In the genomic region with DNA sequence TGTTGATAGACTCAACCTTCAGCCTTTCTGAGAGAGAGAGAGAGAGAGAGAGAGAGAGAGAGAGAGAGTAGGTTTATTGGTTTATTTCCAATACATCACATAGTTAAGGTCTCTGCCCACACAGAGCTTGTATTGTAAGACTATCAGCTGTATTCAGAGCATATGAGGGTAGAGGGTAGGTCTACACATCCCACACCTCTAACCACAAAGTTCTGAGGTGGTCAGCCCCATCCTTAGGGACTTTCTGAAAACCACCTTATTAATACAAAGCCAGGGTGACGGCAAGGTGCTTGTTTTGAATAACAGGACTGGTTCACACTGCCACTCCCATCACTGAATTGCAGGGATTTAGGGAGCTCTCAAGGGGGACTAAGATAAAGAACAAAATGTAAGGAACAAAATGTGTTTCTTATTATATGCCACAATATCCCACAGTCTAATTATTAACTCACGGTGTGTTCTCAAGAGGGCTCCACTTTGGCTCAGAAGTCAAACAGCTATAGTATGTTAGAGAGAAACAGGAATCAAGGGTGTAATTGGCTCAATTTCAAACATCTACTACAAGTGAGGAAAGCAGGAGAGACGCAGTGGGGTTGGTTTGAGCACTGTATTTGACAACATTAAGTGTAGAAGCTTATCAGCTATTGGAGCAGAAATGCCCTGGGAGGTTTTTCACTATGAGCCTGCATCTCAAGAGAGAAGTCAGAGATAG, we compare ENCODE assay signal across 27 mouse cellular contexts.
DNase-seq lines count a peak whose midpoint lies in the region; ATAC-seq and TF ChIP-seq lines count a peak whose summit lies in the region.
"Had no signal": no experiment of that assay in that cellular context is flagged by ENCODE, and none has a peak within 500 bp of the region (broad histone marks: within the 10 kb centered on the region; RNA-seq: fewer than 3 reads in every experiment).

No protein-coding gene starts in this region.

- no peak overlapping the region for H3K4me3 ChIP-seq in lung, embryonic 14.5 days (ENCODE audit: low read depth, low read length)
- no peak overlapping the region for H3K4me3 ChIP-seq in lung, embryonic 16.5 days (ENCODE audit: low read length)
- no peak overlapping the region for H3K4me3 ChIP-seq in hindbrain, embryonic 11.5 days (ENCODE audit: low read depth, low read length)
- no peak overlapping the region for H3K4me3 ChIP-seq in midbrain, embryonic 14.5 days (replicated peaks; ENCODE audit: low read depth, low read length)
- H3K4me3 ChIP-seq in forebrain, postnatal 0 days (ENCODE audit: low read depth, low read length) = no peak overlapping the region
- H3K4me3 ChIP-seq: embryonic facial prominence, embryonic 12.5 days; embryonic facial prominence, embryonic 15.5 days; heart, embryonic 12.5 days; heart, embryonic 15.5 days; hindbrain, embryonic 10.5 days had no signal

- no peaks in the 10 kb centered on the region for H3K27me3 ChIP-seq in lung, embryonic 14.5 days (ENCODE audit: insufficient read depth, low read length)
- H3K27me3 ChIP-seq in lung, embryonic 16.5 days (ENCODE audit: control insufficient read depth, insufficient read depth, low read depth, low read length) = no peaks in the 10 kb centered on the region
- no peaks in the 10 kb centered on the region for H3K27me3 ChIP-seq in hindbrain, embryonic 11.5 days (ENCODE audit: control insufficient read depth, insufficient read depth, low read length)
- no peaks in the 10 kb centered on the region for H3K27me3 ChIP-seq in midbrain, embryonic 14.5 days (ENCODE audit: control insufficient read depth, insufficient read depth, low read length)
- H3K27me3 ChIP-seq in forebrain, postnatal 0 days (ENCODE audit: insufficient read depth, low read length) = no peaks in the 10 kb centered on the region
- H3K27me3 ChIP-seq: embryonic facial prominence, embryonic 12.5 days; embryonic facial prominence, embryonic 15.5 days; heart, embryonic 12.5 days; heart, embryonic 15.5 days had no signal

- TF ChIP-seq CTCF in lung, embryonic 14.5 days (IDR thresholded peaks at IDR 0.05; ENCODE audit: low read depth) = no peak
- no peak for TF ChIP-seq CTCF in forebrain, postnatal 0 days (IDR thresholded peaks at IDR 0.05; ENCODE audit: low read depth)

- WGBS in lung, embryonic 14.5 days = 54% methylated on average over 3 of the region's 3 CpGs
- 51% methylated on average over 3 of the region's 3 CpGs for WGBS in lung, embryonic 16.5 days
- WGBS in hindbrain, embryonic 11.5 days = 84% methylated on average over 3 of the region's 3 CpGs
- WGBS in midbrain, embryonic 14.5 days = 88% methylated on average over 3 of the region's 3 CpGs
- WGBS in forebrain, postnatal 0 days = 73% methylated on average over 3 of the region's 3 CpGs

- no peak overlapping the region for H3K9ac ChIP-seq in lung, embryonic 14.5 days
- no peak overlapping the region for H3K9ac ChIP-seq in lung, embryonic 16.5 days (ENCODE audit: low read length)
- no peak overlapping the region for H3K9ac ChIP-seq in hindbrain, embryonic 11.5 days (ENCODE audit: low read depth, low read length)
- H3K9ac ChIP-seq in midbrain, embryonic 14.5 days (replicated peaks; ENCODE audit: low read length) = no peak overlapping the region
- H3K9ac ChIP-seq in forebrain, postnatal 0 days = no peak overlapping the region
- H3K9ac ChIP-seq: embryonic facial prominence, embryonic 12.5 days; embryonic facial prominence, embryonic 15.5 days; heart, embryonic 12.5 days; heart, embryonic 15.5 days; hindbrain, embryonic 14.5 days had no signal

- DNase-seq in lung, embryonic 14.5 days = peak; percentile 67
- DNase-seq in lung, postnatal 4 days = no peak
- peak; percentile 9 for DNase-seq in lung, postnatal 14 days
- no peak for DNase-seq in hindbrain, embryonic 11.5 days (ENCODE audit: low spot score)
- no peak for DNase-seq in midbrain, embryonic 14.5 days
- no peak for DNase-seq in forebrain, postnatal 0 days
- DNase-seq: adrenal gland, adult 2 months; adrenal gland, postnatal 14 days; B cell, adult 2 months; cerebellum, adult 11 months; cerebellum, adult 8-10 months; cerebellum, postnatal 10 days; cerebellum, postnatal 36 days; embryo, embryonic 11 days; gastrocnemius, postnatal 25 days; heart, adult 18-20 months; heart, postnatal 10 days; heart, postnatal 36 days had no signal

- H3K9me3 ChIP-seq in lung, embryonic 14.5 days (ENCODE audit: low read depth, low read length) = no peaks in the 10 kb centered on the region
- H3K9me3 ChIP-seq in lung, embryonic 16.5 days (ENCODE audit: control insufficient read depth, low read length) = no peaks in the 10 kb centered on the region
- no peaks in the 10 kb centered on the region for H3K9me3 ChIP-seq in hindbrain, embryonic 11.5 days (ENCODE audit: control insufficient read depth, low read length)
- no peaks in the 10 kb centered on the region for H3K9me3 ChIP-seq in midbrain, embryonic 14.5 days (ENCODE audit: control insufficient read depth, low read length)
- no peaks in the 10 kb centered on the region for H3K9me3 ChIP-seq in forebrain, postnatal 0 days (ENCODE audit: low read length)
- H3K9me3 ChIP-seq: embryonic facial prominence, embryonic 12.5 days; embryonic facial prominence, embryonic 15.5 days; heart, embryonic 12.5 days; heart, embryonic 15.5 days; hindbrain, embryonic 10.5 days had no signal

- H3K36me3 ChIP-seq in lung, embryonic 14.5 days (ENCODE audit: insufficient read depth) = no peaks in the 10 kb centered on the region
- H3K36me3 ChIP-seq in lung, embryonic 16.5 days (ENCODE audit: control insufficient read depth, insufficient read depth, low read length) = no peaks in the 10 kb centered on the region
- no peaks in the 10 kb centered on the region for H3K36me3 ChIP-seq in hindbrain, embryonic 11.5 days (ENCODE audit: control insufficient read depth, insufficient read depth, low read length)
- no peaks in the 10 kb centered on the region for H3K36me3 ChIP-seq in midbrain, embryonic 14.5 days (ENCODE audit: control insufficient read depth, insufficient read depth, low read length)
- no peaks in the 10 kb centered on the region for H3K36me3 ChIP-seq in forebrain, postnatal 0 days (ENCODE audit: insufficient read depth)
- H3K36me3 ChIP-seq: embryonic facial prominence, embryonic 12.5 days; embryonic facial prominence, embryonic 15.5 days; heart, embryonic 12.5 days; heart, embryonic 15.5 days; hindbrain, embryonic 10.5 days had no signal

- no peaks in the 10 kb centered on the region for H3K4me1 ChIP-seq in lung, embryonic 14.5 days (ENCODE audit: insufficient read depth)
- peaks cover 9% of the 10 kb centered on the region; the same call in 1 of the 2 replicates for H3K4me1 ChIP-seq in lung, embryonic 16.5 days (replicated peaks; ENCODE audit: control insufficient read depth, insufficient read depth, low read length)
- H3K4me1 ChIP-seq in hindbrain, embryonic 11.5 days (replicated peaks; ENCODE audit: control insufficient read depth, insufficient read depth, low read length) = no peaks in the 10 kb centered on the region
- no peaks in the 10 kb centered on the region for H3K4me1 ChIP-seq in midbrain, embryonic 14.5 days (ENCODE audit: control insufficient read depth, insufficient read depth, low read length)
- no peaks in the 10 kb centered on the region for H3K4me1 ChIP-seq in forebrain, postnatal 0 days (ENCODE audit: insufficient read depth)
- H3K4me1 ChIP-seq: embryonic facial prominence, embryonic 15.5 days; heart, embryonic 12.5 days; hindbrain, embryonic 10.5 days had no signal

- no peak overlapping the region for H3K4me2 ChIP-seq in lung, embryonic 14.5 days
- no peak overlapping the region for H3K4me2 ChIP-seq in lung, embryonic 16.5 days (ENCODE audit: low read depth, low read length)
- no peak overlapping the region for H3K4me2 ChIP-seq in hindbrain, embryonic 11.5 days (replicated peaks; ENCODE audit: low read depth, low read length)
- no peak overlapping the region for H3K4me2 ChIP-seq in midbrain, embryonic 14.5 days (ENCODE audit: low read length)
- no peak overlapping the region for H3K4me2 ChIP-seq in forebrain, postnatal 0 days (ENCODE audit: low read depth)
- H3K4me2 ChIP-seq: embryonic facial prominence, embryonic 12.5 days; embryonic facial prominence, embryonic 15.5 days; heart, embryonic 12.5 days; heart, embryonic 15.5 days; hindbrain, embryonic 14.5 days had no signal

- no peak overlapping the region for H3K27ac ChIP-seq in lung, embryonic 14.5 days (ENCODE audit: low read depth)
- peak overlapping the region; percentile 5 for H3K27ac ChIP-seq in lung, embryonic 16.5 days (ENCODE audit: low read length)
- H3K27ac ChIP-seq in hindbrain, embryonic 11.5 days (ENCODE audit: low read depth, low read length) = no peak overlapping the region
- H3K27ac ChIP-seq in midbrain, embryonic 14.5 days (replicated peaks; ENCODE audit: low read depth, low read length) = no peak overlapping the region
- H3K27ac ChIP-seq in forebrain, postnatal 0 days (ENCODE audit: low read depth, low read length) = no peak overlapping the region
- H3K27ac ChIP-seq: embryonic facial prominence, embryonic 12.5 days; embryonic facial prominence, embryonic 15.5 days; heart, embryonic 15.5 days; hindbrain, embryonic 10.5 days; hindbrain, embryonic 14.5 days; hindbrain, postnatal 0 days had no signal

- ATAC-seq in lung, embryonic 14.5 days (ENCODE audit: insufficient read depth) = peak; percentile 58; the same call in 1 of the 2 replicates
- peak; percentile 91 for ATAC-seq in lung, embryonic 16.5 days (ENCODE audit: low read depth)
- ATAC-seq in hindbrain, embryonic 11.5 days (ENCODE audit: low FRiP score) = no peak
- no peak for ATAC-seq in midbrain, embryonic 14.5 days (ENCODE audit: low FRiP score, low TSS enrichment)
- no peak for ATAC-seq in forebrain, postnatal 0 days
- ATAC-seq: forebrain, embryonic 14.5 days; hindbrain, postnatal 0 days had no signal

Comparison
In these comparisons a context has a peak if more than half of its experiments do, and no peak if none do; other contexts are left out.
1. DNase-seq: peak in lung, embryonic 14.5 days (single experiment) and lung, postnatal 14 days (single experiment); none in lung, postnatal 4 days (0 of 2), hindbrain, embryonic 11.5 days (single experiment), midbrain, embryonic 14.5 days (single experiment) and forebrain, postnatal 0 days (single experiment).
2. ATAC-seq: peak in lung, embryonic 14.5 days (single experiment) and lung, embryonic 16.5 days (single experiment); none in hindbrain, embryonic 11.5 days (single experiment), midbrain, embryonic 14.5 days (single experiment) and forebrain, postnatal 0 days (single experiment).